Mouse (Mus musculus) kidney, adult 2 months (tissue): ENCODE results near the gene Sesn3.

ENCODE experiments used
- CTCF ChIP-seq: fragments of 200-500 bp; conservative IDR thresholded peaks from 2 replicates; pipeline ENCODE4 v1.5.1; 2011; ENCODE audit warnings: low read depth, mild to moderate bottlenecking, control low read depth, low read length, moderate library complexity, mixed read lengths; ENCODE audit not compliant: insufficient read depth, insufficient read length
- POLR2A ChIP-seq: fragments of 200-500 bp; IDR thresholded peaks from one replicate; pipeline ENCODE4 v1.6.1; 2011; ENCODE audit warnings: low read depth, low read length, control low read depth

DNA sequence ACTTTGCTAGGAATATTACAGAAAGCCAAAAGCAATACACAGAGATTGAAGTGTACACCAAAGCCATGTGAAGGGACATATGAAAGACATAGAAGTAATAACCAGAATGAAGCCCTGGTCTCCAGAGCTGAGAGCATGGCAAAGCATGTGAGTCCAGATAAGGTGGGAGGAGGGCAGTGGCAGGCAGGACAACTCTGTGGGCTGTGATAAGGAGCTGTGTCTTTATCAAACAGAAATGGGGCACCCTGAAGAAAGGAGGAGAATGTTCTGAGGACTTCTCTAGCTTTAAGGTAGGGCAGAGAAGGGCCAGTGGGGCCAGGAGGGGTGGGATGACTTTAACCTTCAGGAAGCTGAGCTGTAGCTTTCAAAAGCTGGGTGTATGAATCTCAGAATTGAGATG lies 94.4 kb downstream of the Sesn3 start:
- TF ChIP-seq CTCF (no peak), POLR2A (no peak)
